Mouse (Mus musculus): ENCODE measurements at regions not wholly inside any gene's neighbourhood (a gene's known extent, or its start where the extent isn't known, plus 50 kb on each side); places are given as distances from the start of the nearest gene placed in this dataset.

- TF ChIP-seq CTCF (IDR thresholded peaks at IDR 0.05; ENCODE audit: low read depth) = no peak
- TF ChIP-seq EP300 (IDR thresholded peaks at IDR 0.05; ENCODE audit: low read depth) = no peak
These were observed 99.5 kb upstream of the Nabp1 start for GRCm38 (mm10) chr1:51577701-51578100.
